Mouse (Mus musculus) B cell, adult (primary cell): Measurements from ENCODE around the gene Fam208b. TPM values are rescaled to one million over a fixed set of nuclear protein-coding genes. Genes with fewer than 3 reads are reported as not detected.

Experiments
- total RNA-seq: library from RNA; stranded (reverse); gene quantifications from 4 replicates; pipeline ENCODE4 v1.2.4, GENCODE M21; 2023; ENCODE audit not compliant: inconsistent age

Fam208b gene
- total RNA-seq: 66.2 to 82.4 TPM (median 78.7 TPM) in 4 replicates

GRCm38 (mm10) chr13:3610795-3611438 is at the start of gene Fam208b:
Fam208b (minus strand) TSS chr13:3611108.

GRCm38 (mm10) chr13:3633895-3634811 is 23.2 kb upstream of the Fam208b start, which contains the start of gene Asb13:
Asb13 (plus strand) TSS chr13:3634032.

GRCm38 (mm10) chr13:3537594-3538222 is 73.2 kb downstream of the Fam208b start, which contains the start of gene Gdi2:
Gdi2 (plus strand) TSS chr13:3538063.

Other genes with a start within 250 kb of the Fam208b start
- gene Gdi2, start 73.0 kb downstream of the Fam208b start, total RNA-seq: 424 to 484 TPM (median 452 TPM) in 4 replicates
- 31.6 to 38.6 TPM (median 32.6 TPM) in 4 replicates for gene Asb13, start 22.9 kb upstream of the Fam208b start, total RNA-seq
- gene Calml3, start 193.2 kb upstream of the Fam208b start, total RNA-seq: not detected in 4 replicates
- gene Calm4, start 226.6 kb upstream of the Fam208b start, total RNA-seq: not detected in 4 replicates
- not detected in 4 replicates for gene Calm5, start 243.1 kb upstream of the Fam208b start, total RNA-seq